Mouse (Mus musculus) limb, embryonic 14.5 days (tissue): Measurements from ENCODE around the gene Ascc3. TPM values are rescaled to one million over a fixed set of nuclear protein-coding genes. Genes with fewer than 3 reads are reported as not detected.

ENCODE experiments used
- ATAC-seq: fragments of 200-750 bp; cut with Nextera tagmentation; 2 replicates; pipeline ENCODE4 v1.8.0; 2017; ENCODE audit warnings: low read depth, moderate number of reproducible peaks, moderate TSS enrichment; ENCODE audit not compliant: low FRiP score
- DNase-seq: peaks from one replicate; pipeline ENCODE4 v3.0.0-alpha.2; 2015; ENCODE audit warnings: low spot score
- H3K27ac ChIP-seq: fragments of 300-500 bp; sonication (generic); replicated peaks from 2 replicates; pipeline ENCODE4 v1.5.1; 2014; ENCODE audit warnings: low read depth, mild to moderate bottlenecking, low read length, moderate library complexity, mixed read lengths
- H3K27me3 ChIP-seq: fragments of 300-500 bp; sonication (generic); 2 replicates; pipeline ENCODE4 v1.6.1; 2014; ENCODE audit warnings: low read length, mixed read lengths; ENCODE audit not compliant: control insufficient read depth, insufficient read depth
- H3K36me3 ChIP-seq: fragments of 300-500 bp; sonication (generic); 2 replicates; pipeline ENCODE4 v1.6.1; 2014; ENCODE audit warnings: mild to moderate bottlenecking, low read length, moderate library complexity, mixed read lengths; ENCODE audit not compliant: control insufficient read depth, insufficient read depth
- H3K4me1 ChIP-seq: fragments of 300-500 bp; sonication (generic); 2 replicates; pipeline ENCODE4 v1.6.1; 2014; ENCODE audit warnings: antibody characterized with exemption, low read length, mixed read lengths; ENCODE audit not compliant: control insufficient read depth, insufficient read depth
- H3K4me2 ChIP-seq: fragments of 300-500 bp; sonication (generic); replicated peaks from 2 replicates; pipeline ENCODE4 v1.6.1; 2014; ENCODE audit warnings: low read depth, mild to moderate bottlenecking, low read length, moderate library complexity; ENCODE audit not compliant: severe bottlenecking
- H3K4me3 ChIP-seq: fragments of 300-500 bp; sonication (generic); replicated peaks from 2 replicates; pipeline ENCODE4 v1.5.1; 2014; ENCODE audit warnings: low read length
- H3K9ac ChIP-seq: fragments of 300-500 bp; sonication (generic); 2 replicates; pipeline ENCODE4 v1.6.1; 2014; ENCODE audit warnings: mild to moderate bottlenecking, low read depth, low read length, moderate library complexity; ENCODE audit not compliant: severe bottlenecking
- H3K9me3 ChIP-seq: fragments of 300-500 bp; sonication (generic); 2 replicates; pipeline ENCODE4 v1.6.1; 2016; ENCODE audit warnings: low read length; ENCODE audit not compliant: control insufficient read depth
- POLR2A ChIP-seq: fragments of 200-500 bp; IDR thresholded peaks from 2 replicates; pipeline ENCODE4 v1.8.0; 2012; ENCODE audit warnings: inconsistent platforms, mild to moderate bottlenecking, moderate library complexity, borderline replicate concordance; ENCODE audit not compliant: insufficient read depth, insufficient read length; ENCODE audit errors: extremely low read depth
- WGBS: fragments of 180-500 bp; shearing (Covaris S2); extraction: QIAGEN DNeasy Blood & Tissue Kit; methylation state at CpG from one replicate; pipeline ENCODE4 v1.1.7; 2014; 5-methylcytosine and 5-hydroxymethylcytosine counted together
- polyA plus RNA-seq, 2 experiments: library from polyadenylated mRNA; depleted of rRNA in 1 of 2; stranded (reverse) in 1 of 2; unstranded in 1 of 2; fragments of >200 nt; fragmentation: Nextera tagmentation in 1 of 2; extraction: Ambion mirVana in 1 of 2; gene quantifications; 2 replicates each; pipeline versions ENCODE4 v1.2.1 to v1.2.3; 2012 to 2014

Gene Ascc3
- polyA plus RNA-seq, 2 experiments, result 22.5 to 25.0 TPM

GRCm38 (mm10) chr10:50801594-50801993 is 209.1 kb downstream of the Ascc3 start:
- no peak for TF ChIP-seq POLR2A
- 62% methylated on average over 2 of the region's 2 CpGs for WGBS
- Histone ChIP-seq H3K4me3 (no peak overlapping the region), H3K9ac (no peak overlapping the region), H3K4me2 (no peak overlapping the region), H3K27ac (no peak overlapping the region), H3K27me3 (no peaks in the 10 kb centered on the region), H3K9me3 (no peaks in the 10 kb centered on the region), H3K4me1 (no peaks in the 10 kb centered on the region), H3K36me3 (no peaks in the 10 kb centered on the region)
- DNase-seq (no peak), ATAC-seq (no peak)

GRCm38 (mm10) chr10:50802380-50802779 is 209.9 kb downstream of the Ascc3 start:
- no peak overlapping the region for H3K4me3 ChIP-seq

DNA sequence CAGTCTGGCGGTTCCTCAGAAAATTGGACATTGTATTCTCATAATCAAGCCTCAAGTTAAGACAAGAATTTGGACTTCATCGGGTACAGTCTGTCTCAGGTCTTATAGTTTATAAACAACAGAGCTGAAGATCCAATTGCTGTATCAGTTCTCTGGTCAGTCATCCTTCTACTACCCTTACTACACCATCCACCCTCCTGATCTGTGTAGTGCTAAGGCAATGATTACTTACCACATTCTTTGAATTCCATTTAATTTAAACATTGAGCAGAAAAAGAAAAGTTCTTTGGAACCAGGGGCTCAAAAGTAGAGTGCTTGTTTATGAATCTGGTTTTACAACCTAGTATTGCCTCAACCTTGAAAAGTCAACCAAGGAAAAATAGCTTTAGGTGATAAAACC is 213.7 kb downstream of the Ascc3 start:
- Histone ChIP-seq H3K4me1 (no peaks in the 10 kb centered on the region), H3K9me3 (no peaks in the 10 kb centered on the region), H3K4me3 (no peak overlapping the region), H3K27me3 (no peaks in the 10 kb centered on the region), H3K4me2 (no peak overlapping the region), H3K36me3 (no peaks in the 10 kb centered on the region), H3K27ac (no peak overlapping the region), H3K9ac (no peak overlapping the region)
- no peak for TF ChIP-seq POLR2A
- no peak for DNase-seq
- WGBS, result 94% methylated on average over 2 of the region's 2 CpGs
- no peak for ATAC-seq

More at GRCm38 (mm10) chr10:50802380-50802779, 209.9 kb downstream of the Ascc3 start:
- ATAC-seq (no peak), DNase-seq (no peak)
- 73% methylated on average over 2 of the region's 2 CpGs for WGBS
- Histone ChIP-seq H3K4me2 (no peak overlapping the region), H3K27ac (no peak overlapping the region), H3K4me1 (no peaks in the 10 kb centered on the region), H3K36me3 (no peaks in the 10 kb centered on the region), H3K9me3 (no peaks in the 10 kb centered on the region), H3K9ac (no peak overlapping the region), H3K27me3 (no peaks in the 10 kb centered on the region)
- no peak for TF ChIP-seq POLR2A

DNA sequence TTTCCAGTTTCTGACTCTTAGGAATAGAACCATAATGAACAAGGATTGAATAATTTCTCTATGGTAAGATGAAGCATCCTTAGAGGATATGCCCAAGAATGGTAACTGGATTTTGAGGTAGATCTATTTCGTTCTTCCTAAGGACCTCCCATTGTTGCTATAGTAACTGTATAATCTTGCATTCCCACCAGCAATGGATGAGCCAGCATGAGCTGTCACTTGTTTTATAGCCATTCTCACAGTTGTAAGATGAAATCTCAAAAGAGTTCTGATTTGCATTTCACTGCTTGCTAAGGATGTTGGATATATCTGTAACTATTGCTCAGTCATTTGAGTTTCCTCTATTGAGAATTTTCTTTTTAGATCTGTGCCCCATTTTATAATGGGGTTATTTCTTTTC is 229.9 kb downstream of the Ascc3 start:
- 77% methylated on average over 1 of the region's 1 CpGs for WGBS
- Histone ChIP-seq H3K9ac (no peak overlapping the region), H3K27me3 (no peaks in the 10 kb centered on the region), H3K36me3 (0 out of 2 replicates have a peak, but pooled peaks cover 6% of the 10 kb centered on the region), H3K9me3 (no peaks in the 10 kb centered on the region), H3K4me3 (no peak overlapping the region), H3K4me1 (no peaks in the 10 kb centered on the region), H3K27ac (no peak overlapping the region), H3K4me2 (no peak overlapping the region)
- no peak for DNase-seq
- no peak for TF ChIP-seq POLR2A
- no peak for ATAC-seq

GRCm38 (mm10) chr10:50826829-50827228 is 234.4 kb downstream of the Ascc3 start:
- no peak for TF ChIP-seq POLR2A
- peaks cover 9% of the 10 kb centered on the region; the same call in 1 of the 2 replicates for H3K36me3 ChIP-seq
- no peak for ATAC-seq
- H3K27me3 ChIP-seq, result no peaks in the 10 kb centered on the region
- H3K4me3 ChIP-seq, result no peak overlapping the region
- H3K4me1 ChIP-seq, result no peaks in the 10 kb centered on the region
- H3K27ac ChIP-seq, result no peak overlapping the region
- DNase-seq, result no peak
- H3K9ac ChIP-seq, result no peak overlapping the region
- H3K4me2 ChIP-seq, result no peak overlapping the region
- H3K9me3 ChIP-seq, result no peaks in the 10 kb centered on the region

GRCm38 (mm10) chr10:50834533-50834932 is 242.1 kb downstream of the Ascc3 start:
- Histone ChIP-seq H3K36me3 (peaks cover 3% of the 10 kb centered on the region; the same call in 1 of the 2 replicates), H3K4me3 (no peak overlapping the region), H3K9me3 (no peaks in the 10 kb centered on the region), H3K4me1 (no peaks in the 10 kb centered on the region), H3K27me3 (no peaks in the 10 kb centered on the region), H3K9ac (no peak overlapping the region), H3K4me2 (no peak overlapping the region), H3K27ac (no peak overlapping the region)
- no peak for DNase-seq
- no peak for TF ChIP-seq POLR2A
- WGBS, result 83% methylated on average over 2 of the region's 2 CpGs
- no peak for ATAC-seq
